Mouse (Mus musculus) hindbrain, embryonic 13.5 days (tissue): ENCODE data around the gene Zfp512b. TPM values are rescaled to one million over a fixed set of nuclear protein-coding genes. Genes with fewer than 3 reads are reported as not detected.

ENCODE experiments used
- ATAC-seq: fragments of 200-750 bp; cut with Nextera tagmentation; 2 replicates; pipeline ENCODE4 v1.8.0; 2017; ENCODE audit warnings: moderate TSS enrichment; ENCODE audit not compliant: low FRiP score
- H3K27ac ChIP-seq: fragments of 300-500 bp; sonication (generic); 2 replicates; pipeline ENCODE4 v1.5.1; 2015; ENCODE audit warnings: inconsistent platforms, mild to moderate bottlenecking, moderate library complexity
- H3K27me3 ChIP-seq: fragments of 300-500 bp; sonication (generic); 2 replicates; pipeline ENCODE4 v1.6.1; 2015; ENCODE audit warnings: mild to moderate bottlenecking, inconsistent platforms
- H3K36me3 ChIP-seq: fragments of 300-500 bp; sonication (generic); 2 replicates; pipeline ENCODE4 v1.6.1; 2015; ENCODE audit warnings: mild to moderate bottlenecking, inconsistent platforms
- H3K4me1 ChIP-seq: fragments of 300-500 bp; sonication (generic); replicated peaks from 2 replicates; pipeline ENCODE4 v1.6.1; 2015; ENCODE audit warnings: inconsistent platforms
- H3K4me2 ChIP-seq: fragments of 300-500 bp; sonication (generic); 2 replicates; pipeline ENCODE4 v1.6.1; 2015; ENCODE audit warnings: inconsistent platforms, mild to moderate bottlenecking, moderate library complexity
- H3K4me3 ChIP-seq: fragments of 300-500 bp; sonication (generic); 2 replicates; pipeline ENCODE4 v1.5.1; 2015; ENCODE audit warnings: mild to moderate bottlenecking, inconsistent platforms
- H3K9ac ChIP-seq: fragments of 300-500 bp; sonication (generic); 2 replicates; pipeline ENCODE4 v1.6.1; 2015; ENCODE audit warnings: mild to moderate bottlenecking, inconsistent platforms
- H3K9me3 ChIP-seq: fragments of 300-500 bp; sonication (generic); 2 replicates; pipeline ENCODE4 v1.6.1; 2016; ENCODE audit warnings: inconsistent platforms
- WGBS: fragments of 180-500 bp; shearing (Covaris S2); methylation state at CpG from one replicate; pipeline ENCODE4 v1.1.7; 2015; 5-methylcytosine and 5-hydroxymethylcytosine counted together
- polyA plus RNA-seq: library from polyadenylated mRNA; unstranded; fragments of >200 nt; fragmentation: Nextera tagmentation; extraction: Ambion mirVana; gene quantifications from 2 replicates; pipeline ENCODE4 v1.2.1, GENCODE M21; 2015

The Zfp512b gene
- polyA plus RNA-seq, 1 experiment from 2014 or later: 68.0 TPM

DNA sequence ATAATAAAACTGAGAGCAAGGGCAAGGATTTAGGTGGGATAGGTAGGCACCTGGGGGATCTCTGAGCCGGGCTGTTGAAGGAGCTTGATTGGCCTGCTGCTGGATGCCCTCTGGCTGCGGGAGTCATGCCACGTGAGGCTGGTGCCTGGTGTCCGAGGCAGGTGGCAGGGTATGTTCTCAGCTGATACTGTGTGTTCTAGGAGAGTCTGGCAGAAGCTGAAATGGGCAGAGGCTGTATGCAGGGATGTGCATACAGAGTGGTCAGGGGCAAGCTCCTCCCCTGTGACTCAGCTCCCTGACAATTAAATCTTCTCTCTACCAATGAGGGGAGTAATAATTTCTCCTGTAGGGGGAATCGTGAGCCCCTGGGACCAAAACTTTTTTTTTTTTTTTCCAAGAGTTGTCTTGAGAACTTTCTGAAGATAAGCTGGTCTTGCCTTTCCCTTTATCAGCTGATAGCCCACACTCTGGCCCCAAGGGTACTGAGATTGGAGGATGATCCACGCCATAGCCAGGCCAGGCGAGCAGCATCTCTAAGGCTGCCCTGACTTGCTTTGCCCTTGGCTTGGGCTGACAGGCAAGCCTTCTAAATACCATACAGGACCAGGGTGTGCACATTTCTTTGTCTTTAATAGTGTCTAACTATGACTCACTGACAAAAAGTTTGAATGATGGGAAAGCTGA is 4.9 kb upstream of the Zfp512b start:
- ATAC-seq: no peak
- Histone ChIP-seq H3K4me2 (peak overlapping the region; percentile 78), H3K27me3 (no peaks in the 10 kb centered on the region), H3K4me3 (peak overlapping the region; percentile 80; the same call in 1 of the 2 replicates), H3K36me3 (peaks cover 19% of the 10 kb centered on the region), H3K9me3 (no peaks in the 10 kb centered on the region), H3K27ac (0 out of 2 replicates have a peak overlapping the region, but pooled peaks have one; percentile 96), H3K4me1 (peaks cover 55% of the 10 kb centered on the region), H3K9ac (peak overlapping the region; percentile 98)
- WGBS: 73% methylated on average over 7 of the region's 7 CpGs

DNA sequence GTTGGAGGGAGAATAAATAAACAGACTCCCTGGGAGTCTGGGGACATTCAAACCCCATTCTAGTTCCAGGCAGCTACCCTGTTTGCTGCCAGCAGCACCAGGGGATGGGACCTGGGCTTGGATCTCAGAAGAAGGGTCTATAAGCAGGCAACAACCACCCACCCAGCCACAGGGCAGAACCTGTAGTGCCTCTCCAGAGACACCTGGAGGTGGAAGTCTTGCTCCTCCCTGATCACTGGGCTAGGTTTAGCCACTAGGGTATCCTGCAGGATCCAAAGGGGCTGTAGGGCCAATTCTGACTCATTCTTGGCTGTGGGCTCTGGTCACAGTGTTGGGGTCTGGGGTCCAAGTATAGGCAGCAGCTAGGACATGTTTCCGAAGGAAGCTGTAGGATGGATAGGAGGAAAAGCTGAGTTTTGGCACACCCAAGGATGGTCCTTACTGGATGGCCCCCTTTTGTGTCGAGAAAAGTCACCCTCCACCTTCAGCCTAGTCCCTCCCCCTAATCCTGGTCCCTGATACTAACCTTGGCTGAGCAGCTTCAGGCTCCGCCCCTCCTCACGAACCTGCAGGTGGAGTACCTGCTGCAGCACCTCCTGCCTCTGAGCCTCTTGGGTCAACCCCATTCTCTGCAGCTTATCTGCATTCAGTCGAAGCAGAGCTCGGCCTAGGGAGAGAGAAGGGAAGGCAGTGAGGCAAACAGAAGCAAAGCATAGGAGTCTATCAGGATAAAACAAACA is 3.8 kb upstream of the Zfp512b start:
- no peaks in the 10 kb centered on the region for H3K27me3 ChIP-seq
- no peak overlapping the region for H3K4me2 ChIP-seq
- no peaks in the 10 kb centered on the region for H3K9me3 ChIP-seq
- H3K27ac ChIP-seq: no peak overlapping the region
- ATAC-seq: no peak
- H3K36me3 ChIP-seq: peaks cover 19% of the 10 kb centered on the region
- H3K4me3 ChIP-seq: no peak overlapping the region
- H3K4me1 ChIP-seq: peaks cover 50% of the 10 kb centered on the region
- WGBS: 65% methylated on average over 6 of the region's 6 CpGs
- peak overlapping the region; percentile 98; the same call in 1 of the 2 replicates for H3K9ac ChIP-seq

DNA sequence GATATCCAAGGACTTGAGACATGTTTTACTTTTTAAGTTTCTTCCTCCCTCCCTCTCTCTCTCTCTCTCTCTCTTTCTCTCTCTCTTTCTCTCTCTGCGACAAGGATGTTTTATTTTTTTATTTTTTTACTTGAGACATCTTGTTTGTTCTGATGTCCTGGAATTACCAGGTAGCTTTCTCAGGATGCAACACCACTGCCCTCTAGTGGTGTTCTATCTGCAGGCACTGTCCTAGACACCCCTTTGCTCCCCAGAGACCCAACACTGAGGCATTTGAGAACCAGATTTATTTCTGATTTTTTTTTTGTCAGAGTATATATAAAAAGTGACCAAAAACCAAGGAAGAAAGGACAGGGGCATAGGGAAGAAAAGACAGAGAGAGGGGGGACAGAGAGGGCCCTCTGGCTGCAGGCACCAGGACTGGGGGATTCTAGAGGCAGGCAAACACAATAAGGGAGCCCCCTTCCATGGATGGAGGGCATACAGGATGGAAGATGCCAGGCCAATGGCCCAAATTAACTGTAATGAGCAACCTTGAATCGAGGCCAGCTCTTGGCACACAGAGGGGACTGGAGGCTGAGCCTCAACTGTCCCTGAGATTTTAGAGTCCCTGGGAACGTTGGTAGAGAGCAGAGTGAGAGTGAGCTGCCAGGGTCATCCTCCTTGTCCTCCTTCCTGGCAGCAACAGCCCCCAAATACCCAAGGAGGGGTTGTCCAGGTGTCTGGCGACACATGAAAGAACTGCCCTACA is 2.5 kb upstream of the Zfp512b start:
- ATAC-seq: no peak
- no peak overlapping the region for H3K4me3 ChIP-seq
- 77% methylated on average over 4 of the region's 4 CpGs for WGBS
- no peaks in the 10 kb centered on the region for H3K27me3 ChIP-seq
- no peak overlapping the region for H3K4me2 ChIP-seq
- H3K27ac ChIP-seq: no peak overlapping the region
- peaks cover 56% of the 10 kb centered on the region for H3K4me1 ChIP-seq
- no peaks in the 10 kb centered on the region for H3K9me3 ChIP-seq
- no peak overlapping the region for H3K9ac ChIP-seq
- H3K36me3 ChIP-seq: peaks cover 26% of the 10 kb centered on the region

DNA sequence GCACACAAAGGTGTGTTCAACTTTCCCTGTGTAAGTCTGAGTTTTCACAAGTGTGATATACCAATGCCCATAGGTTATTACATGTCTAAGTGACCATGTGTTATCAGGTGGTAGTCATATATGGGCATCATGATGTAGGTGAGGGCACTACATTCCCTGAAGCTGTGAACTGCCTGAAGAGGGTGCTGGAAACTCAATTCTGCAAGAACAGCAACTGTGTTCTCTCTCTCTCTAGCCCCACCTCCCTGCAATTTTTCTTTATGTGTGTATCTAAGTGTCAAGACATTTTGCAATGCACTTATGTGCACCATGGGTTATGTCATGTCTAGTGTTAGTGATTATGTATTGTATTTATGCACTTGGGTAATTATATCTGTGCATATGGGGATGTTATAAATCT is 1.3 kb upstream of the Zfp512b start:
- ATAC-seq: no peak
- Histone ChIP-seq H3K4me3 (no peak overlapping the region), H3K9ac (no peak overlapping the region), H3K4me1 (peaks cover 57% of the 10 kb centered on the region), H3K36me3 (peaks cover 38% of the 10 kb centered on the region), H3K27ac (no peak overlapping the region), H3K27me3 (no peaks in the 10 kb centered on the region), H3K4me2 (no peak overlapping the region), H3K9me3 (no peaks in the 10 kb centered on the region)

DNA sequence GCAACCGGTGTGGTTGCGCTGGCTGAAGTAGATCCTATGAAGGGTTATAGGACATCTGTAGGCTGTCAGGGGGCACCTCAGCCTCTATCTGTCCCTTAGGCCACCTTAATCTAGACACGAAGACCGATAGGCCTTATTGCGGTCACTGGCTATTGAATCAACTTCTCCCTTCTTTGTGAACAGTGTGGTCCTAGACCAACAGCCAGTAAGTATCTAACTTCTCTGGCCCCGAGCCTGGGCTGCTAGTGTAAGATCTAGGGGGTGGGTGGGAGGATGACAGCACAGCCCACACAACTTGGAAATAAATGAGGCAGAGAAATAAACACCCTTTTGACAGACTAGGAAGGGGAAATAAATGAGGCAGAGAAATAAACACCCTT is 429 bp upstream of the Zfp512b start:
- Histone ChIP-seq H3K36me3 (peaks cover 47% of the 10 kb centered on the region), H3K9ac (peak overlapping the region; percentile 97), H3K4me1 (peaks cover 51% of the 10 kb centered on the region), H3K4me3 (peak overlapping the region; percentile 96), H3K9me3 (no peaks in the 10 kb centered on the region), H3K27ac (peak overlapping the region; percentile 93), H3K4me2 (peak overlapping the region; percentile 85), H3K27me3 (no peaks in the 10 kb centered on the region)
- ATAC-seq: peak; percentile 37; the same call in 1 of the 2 replicates
- WGBS: 5% methylated on average over 6 of the region's 6 CpGs

DNA sequence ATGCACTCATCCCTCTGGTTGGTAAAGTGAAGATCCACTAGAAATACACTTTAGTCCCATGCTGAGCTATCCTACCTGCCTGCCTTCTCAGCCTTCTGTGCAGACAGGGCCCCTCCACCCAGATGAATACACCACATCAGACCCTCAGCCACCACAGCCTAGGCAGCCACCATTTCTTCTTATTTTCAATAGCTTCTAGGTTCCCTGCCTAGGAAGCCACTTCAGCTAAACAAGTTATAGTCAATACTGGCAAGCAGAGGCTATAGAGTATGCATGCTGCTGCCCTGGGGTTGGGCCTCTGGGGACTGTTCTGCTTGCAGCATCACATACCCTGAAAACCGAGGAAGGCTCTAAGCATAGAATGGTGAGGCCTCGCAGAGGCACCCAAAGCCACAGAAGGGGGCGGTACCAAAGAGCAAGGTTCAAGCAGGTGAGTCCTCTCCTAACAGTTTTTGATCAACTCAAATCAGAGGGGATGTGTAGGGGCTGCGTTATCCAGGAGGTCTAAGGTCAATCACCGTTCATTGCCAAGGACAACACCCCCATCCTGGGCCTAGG is 996 bp downstream of the Zfp512b start, which contains the start of gene Prpf6:
Prpf6 (plus strand) TSS at position 341 of the 558 bp plus-strand sequence.
- WGBS: 7% methylated on average over 5 of the region's 5 CpGs
- peaks cover 39% of the 10 kb centered on the region for H3K4me1 ChIP-seq
- no peaks in the 10 kb centered on the region for H3K27me3 ChIP-seq
- H3K36me3 ChIP-seq: peaks cover 55% of the 10 kb centered on the region
- H3K4me2 ChIP-seq: peak within 1 kb of the TSS; percentile 85
- no peaks in the 10 kb centered on the region for H3K9me3 ChIP-seq
- H3K27ac ChIP-seq: peak within 1 kb of the TSS; percentile 93
- no peak for ATAC-seq
- H3K4me3 ChIP-seq: peak within 1 kb of the TSS; percentile 96
- peak within 1 kb of the TSS; percentile 97 for H3K9ac ChIP-seq

DNA sequence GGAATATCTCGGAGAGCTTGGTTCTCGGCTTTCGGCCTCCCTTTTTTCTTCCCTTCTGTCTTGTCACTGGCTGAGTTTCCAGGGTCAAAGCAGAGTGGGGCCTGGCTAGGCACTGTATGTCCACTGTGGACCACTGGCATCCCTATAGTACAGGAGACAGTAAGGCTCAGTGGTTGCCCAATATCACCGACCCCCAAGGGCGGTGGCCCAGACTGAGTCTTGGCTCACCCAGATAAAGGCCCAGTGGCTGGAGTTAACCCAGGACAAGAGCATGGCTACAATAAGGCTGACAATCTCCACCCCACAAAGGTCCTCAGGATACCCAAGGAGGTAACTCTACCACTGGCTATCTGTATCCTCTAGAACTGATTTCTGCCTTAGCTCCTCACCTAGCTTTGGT is 2.1 kb downstream of the Zfp512b start:
- peak overlapping the region; percentile 96; the same call in 1 of the 2 replicates for H3K4me3 ChIP-seq
- H3K9ac ChIP-seq: peak overlapping the region; percentile 97; the same call in 1 of the 2 replicates
- 96% methylated on average over 5 of the region's 5 CpGs for whole genome bisulfite sequencing

DNA sequence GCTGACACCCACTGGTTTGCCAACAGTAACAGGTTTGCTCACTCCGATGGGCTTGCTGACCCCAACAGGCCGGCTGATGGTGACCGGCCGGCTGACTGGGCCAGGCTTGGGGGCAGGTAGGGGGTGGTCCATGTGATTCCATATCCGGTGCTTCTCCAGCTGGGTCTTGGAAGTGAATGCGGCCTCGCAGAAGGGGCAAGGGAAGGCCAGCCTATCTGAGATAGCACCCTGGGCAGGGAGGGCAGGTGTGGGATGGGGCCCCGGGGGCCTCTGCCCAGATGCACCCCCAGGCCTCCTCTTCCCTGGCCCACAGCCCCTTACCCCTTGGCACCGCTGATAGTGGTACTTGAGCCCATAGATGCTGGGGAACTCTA is 2.9 kb downstream of the Zfp512b start:
- Histone ChIP-seq H3K4me1 (peaks cover 33% of the 10 kb centered on the region), H3K9me3 (no peaks in the 10 kb centered on the region), H3K4me2 (no peak overlapping the region), H3K4me3 (no peak overlapping the region), H3K36me3 (peaks cover 60% of the 10 kb centered on the region), H3K9ac (no peak overlapping the region), H3K27ac (no peak overlapping the region), H3K27me3 (no peaks in the 10 kb centered on the region)
- ATAC-seq: no peak
- WGBS: 98% methylated on average over 9 of the region's 9 CpGs

More for the DNA sequence above, 2.1 kb downstream of the Zfp512b start:
- H3K27ac ChIP-seq: no peak overlapping the region
- peaks cover 55% of the 10 kb centered on the region for H3K36me3 ChIP-seq
- H3K9me3 ChIP-seq: no peaks in the 10 kb centered on the region
- no peaks in the 10 kb centered on the region for H3K27me3 ChIP-seq
- H3K4me1 ChIP-seq: peaks cover 33% of the 10 kb centered on the region
- ATAC-seq: no peak
- peak overlapping the region; percentile 85; the same call in 1 of the 2 replicates for H3K4me2 ChIP-seq

DNA sequence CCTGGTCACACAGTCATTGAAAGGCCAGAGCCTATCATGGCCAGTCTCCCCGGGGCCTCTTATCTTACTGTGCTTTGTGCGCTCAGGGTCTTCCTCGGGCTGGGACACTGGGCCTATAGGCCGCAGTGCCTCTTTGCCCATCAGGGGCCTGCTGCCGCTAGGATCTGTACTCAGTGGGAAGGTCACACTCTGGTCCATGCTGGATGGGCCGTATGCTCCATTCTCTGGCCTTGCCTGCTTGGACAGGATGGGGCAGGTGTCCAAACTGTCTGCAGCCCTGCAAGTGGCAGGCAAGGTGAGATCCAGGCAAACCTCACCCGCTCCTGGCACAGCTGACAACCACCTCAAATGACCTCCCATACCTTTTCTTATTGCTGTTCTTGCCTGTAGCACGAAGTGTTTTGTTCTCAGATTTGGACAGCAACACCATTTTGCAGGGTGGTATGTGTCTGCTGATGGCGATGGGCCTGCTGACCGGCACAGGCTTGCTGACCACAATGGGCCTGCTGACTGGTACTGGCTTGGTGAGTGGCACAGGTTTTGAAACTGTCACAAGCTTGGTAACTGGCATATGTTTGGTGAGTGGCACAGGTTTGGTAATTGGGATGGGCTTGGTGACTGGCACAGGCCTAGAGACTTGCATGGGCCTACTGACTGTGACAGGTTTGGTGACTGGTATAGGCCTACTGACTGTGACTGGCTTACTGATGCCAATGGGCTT is 3.4 kb downstream of the Zfp512b start:
- Histone ChIP-seq H3K4me1 (peaks cover 33% of the 10 kb centered on the region), H3K4me3 (no peak overlapping the region), H3K36me3 (peaks cover 66% of the 10 kb centered on the region), H3K4me2 (no peak overlapping the region), H3K27me3 (no peaks in the 10 kb centered on the region), H3K9me3 (no peaks in the 10 kb centered on the region), H3K27ac (no peak overlapping the region), H3K9ac (no peak overlapping the region)
- 93% methylated on average over 10 of the region's 10 CpGs for WGBS
- no peak for ATAC-seq

DNA sequence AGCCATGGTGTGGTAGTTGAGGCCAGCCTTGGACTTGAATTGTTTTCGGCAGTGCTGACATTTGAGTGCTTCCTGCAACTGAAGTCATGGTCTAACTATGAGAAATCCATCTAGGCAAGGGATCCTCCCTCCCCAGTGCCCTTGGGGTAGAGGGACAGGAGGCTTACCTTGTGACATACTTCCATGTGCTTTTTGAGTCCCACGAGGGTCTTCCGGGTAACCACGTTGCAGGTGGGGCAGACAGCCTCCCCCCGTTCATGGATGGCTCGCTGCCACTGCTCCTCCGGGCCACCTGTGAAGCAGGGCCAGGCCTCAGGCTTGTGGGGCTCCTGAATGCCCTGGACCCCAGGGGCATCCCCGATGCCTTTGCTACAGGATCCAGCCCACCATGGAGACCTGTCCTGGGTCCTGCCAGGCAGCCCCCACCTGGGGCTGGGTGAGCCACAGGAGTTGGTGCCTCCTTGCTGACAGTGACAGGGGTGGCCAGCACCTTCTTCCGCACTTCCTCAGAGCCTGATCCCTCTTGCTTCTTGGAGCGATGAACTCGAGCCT is 4.3 kb downstream of the Zfp512b start:
- no peaks in the 10 kb centered on the region for H3K9me3 ChIP-seq
- H3K27me3 ChIP-seq: no peaks in the 10 kb centered on the region
- 93% methylated on average over 11 of the region's 11 CpGs for WGBS
- peaks cover 74% of the 10 kb centered on the region for H3K36me3 ChIP-seq
- H3K4me1 ChIP-seq: peaks cover 28% of the 10 kb centered on the region
- no peak overlapping the region for H3K4me3 ChIP-seq
- no peak overlapping the region for H3K9ac ChIP-seq
- no peak overlapping the region for H3K27ac ChIP-seq
- no peak for ATAC-seq
- H3K4me2 ChIP-seq: no peak overlapping the region

DNA sequence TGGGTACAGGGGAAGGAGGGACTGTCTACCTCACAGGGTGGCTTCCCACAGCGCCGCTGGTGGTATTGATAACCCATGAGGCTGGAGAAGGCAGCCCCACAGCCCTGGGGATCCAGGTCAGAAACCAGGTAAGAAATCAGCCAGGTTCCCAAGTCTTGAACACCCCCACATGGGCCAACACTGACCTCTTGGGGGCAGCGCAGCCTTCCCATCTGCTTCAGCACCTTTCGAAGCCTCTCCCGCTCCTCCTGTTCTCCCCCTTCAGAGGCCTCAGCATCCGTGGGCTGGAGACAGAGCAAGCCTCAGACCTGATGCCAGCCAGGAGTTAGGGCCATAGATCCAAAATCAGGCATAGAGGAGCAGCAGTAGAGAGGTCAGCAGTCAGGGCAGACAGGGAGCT is 4.8 kb downstream of the Zfp512b start:
- Histone ChIP-seq H3K4me2 (no peak overlapping the region), H3K27ac (no peak overlapping the region), H3K9ac (no peak overlapping the region; the same call in 1 of the 2 replicates), H3K27me3 (no peaks in the 10 kb centered on the region), H3K9me3 (no peaks in the 10 kb centered on the region), H3K4me1 (peaks cover 24% of the 10 kb centered on the region), H3K4me3 (no peak overlapping the region), H3K36me3 (peaks cover 79% of the 10 kb centered on the region)
- ATAC-seq: no peak
- 88% methylated on average over 6 of the region's 6 CpGs for WGBS
